Mouse (Mus musculus) bone marrow macrophage, adult 2 months (primary cell): Measurements from ENCODE around the gene B3galt4.

Experiments used
- CTCF ChIP-seq: IDR thresholded peaks from 2 replicates; pipeline ENCODE4 v1.5.1; 2012; ENCODE audit warnings: low read depth, mild to moderate bottlenecking, low read length, moderate library complexity
- POLR2A ChIP-seq: IDR thresholded peaks from 2 replicates; pipeline ENCODE4 v1.6.1; 2012; ENCODE audit warnings: mild to moderate bottlenecking, low read depth, low read length, borderline replicate concordance

DNA sequence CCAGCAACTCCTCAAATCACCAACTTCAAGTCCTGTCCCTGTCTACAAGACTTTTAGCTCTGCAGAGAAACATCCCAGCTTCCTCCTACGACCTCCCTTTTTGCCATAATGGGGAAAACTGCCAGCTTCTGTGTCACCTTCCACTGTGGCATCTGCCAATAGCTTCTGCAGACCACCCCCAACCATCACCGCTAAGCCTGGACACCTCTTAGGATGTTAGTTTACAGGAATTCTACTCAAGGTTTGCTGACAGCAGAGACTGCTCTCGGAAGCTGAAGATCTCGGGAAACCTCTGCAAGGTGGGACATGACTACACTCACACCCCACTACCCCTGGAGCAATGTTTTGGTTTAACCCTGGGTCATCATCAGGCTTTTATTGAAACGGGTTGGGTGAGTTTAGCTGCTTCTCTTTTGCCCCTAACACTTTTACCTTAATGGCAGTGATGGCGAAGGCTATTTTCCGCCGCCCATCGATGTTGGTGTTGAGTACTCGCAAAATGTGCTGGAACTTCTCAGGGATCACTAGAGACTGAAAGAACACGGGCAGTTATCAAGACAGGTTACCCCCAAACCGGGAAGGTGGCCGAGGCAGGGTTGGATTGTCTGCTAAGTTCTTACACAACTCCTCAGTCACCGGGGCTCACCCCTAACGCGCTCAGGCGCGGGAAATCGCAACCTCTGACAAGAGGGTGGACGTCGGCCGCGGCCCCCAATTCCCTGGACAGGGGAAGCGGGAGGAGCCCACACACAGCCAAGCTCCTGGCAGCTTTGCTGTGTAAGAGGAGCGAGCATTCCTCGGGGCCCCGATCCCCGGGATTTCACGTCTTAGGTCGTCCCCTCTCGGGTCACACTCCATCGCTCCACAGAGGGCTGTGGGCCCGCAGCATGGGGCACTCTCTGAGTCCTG is 3.6 kb upstream of the B3galt4 start:
- TF ChIP-seq CTCF (no peak), POLR2A (no peak; the same call in 1 of the 2 replicates)
